Mouse (Mus musculus): ENCODE measurements around the gene Mllt1.

GRCm38 (mm10) chr17:56974708-56975240 is 39.6 kb upstream of the Mllt1 start:
- TF ChIP-seq CTCF (IDR thresholded peaks at IDR 0.05; ENCODE audit: insufficient read depth, low read length) (no peak), POLR2A (IDR thresholded peaks at IDR 0.05; ENCODE audit: borderline replicate concordance, extremely low read depth, low read depth, low read length) (no peak)

Data from lung, adult 2 months (tissue).